Mouse (Mus musculus): Measurements from ENCODE around the gene Rpl13. TPM values are rescaled to one million over a fixed set of nuclear protein-coding genes. Genes with fewer than 3 reads are reported as not detected.
"Not testable (repeated sequence)": the region's sequence is repeated elsewhere in the genome, so short reads cannot be mapped to it uniquely, and the experiment has no call there.

Gene Rpl13
- polyA plus RNA-seq, 1 experiment, result 960 TPM

DNA sequence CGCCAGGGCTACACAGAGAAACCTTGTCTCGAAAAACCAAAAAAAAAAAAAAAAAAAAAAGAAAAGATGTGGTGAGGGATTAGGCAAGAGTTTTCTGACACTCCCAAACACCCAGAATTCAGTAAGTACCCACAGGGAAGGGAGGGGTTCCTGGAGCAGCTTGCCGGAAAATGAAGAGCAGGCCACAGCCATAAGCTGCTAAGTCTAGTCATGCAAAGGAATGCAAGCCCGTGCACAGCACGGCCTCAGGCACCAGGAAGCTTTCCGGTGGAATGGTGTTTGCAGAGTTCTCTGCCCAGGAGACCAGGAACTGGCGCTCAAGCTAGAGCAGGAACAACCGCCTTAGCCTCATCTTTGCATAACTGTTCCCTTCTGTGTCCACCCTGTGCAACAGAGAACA is 1.9 kb upstream of the Rpl13 start:
- Histone ChIP-seq H3K27ac (ENCODE audit: insufficient read depth, low read depth, low read length) (peak overlapping the region; percentile 34), H3K27me3 (replicated peaks; ENCODE audit: control insufficient read depth, insufficient read depth, low read length) (no peaks in the 10 kb centered on the region), H3K4me1 (ENCODE audit: control insufficient read depth, insufficient read depth, low read length) (peaks cover 9% of the 10 kb centered on the region; the same call in 1 of the 2 replicates), H3K4me3 (ENCODE audit: insufficient read depth, low read depth, low read length) (no peak overlapping the region), H3K36me3 (ENCODE audit: control insufficient read depth, insufficient read depth, low read length) (peaks cover 6% of the 10 kb centered on the region; the same call in 1 of the 2 replicates)
- no peak for TF ChIP-seq CTCF (conservative IDR thresholded peaks at IDR 0.05; ENCODE audit: insufficient read depth, insufficient read length, low read depth, low read length)
- no peak for TF ChIP-seq POLR2A (IDR thresholded peaks at IDR 0.05; ENCODE audit: low read depth, low read length)
- 53% methylated on average over 8 of the region's 8 CpGs for WGBS
- peak; percentile 31 for DNase-seq

DNA sequence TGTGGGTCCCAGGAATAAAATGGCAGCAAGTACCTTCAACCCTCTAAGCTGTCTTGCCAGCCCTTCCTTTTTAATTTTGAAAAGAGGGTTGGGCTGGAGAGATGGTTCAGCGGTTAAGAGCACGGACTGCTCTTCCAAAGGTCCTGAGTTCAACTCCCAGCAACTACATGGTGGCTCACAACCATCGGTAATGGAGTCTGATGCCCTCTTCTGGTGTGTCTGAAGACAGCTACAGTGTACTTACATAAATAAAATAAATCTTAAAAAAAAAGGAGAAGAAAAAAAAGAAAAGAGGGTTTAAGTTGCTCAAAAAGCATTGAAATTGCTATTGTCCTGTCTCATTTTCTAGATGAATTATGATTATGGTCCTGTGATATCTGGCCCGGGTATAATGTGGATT is 906 bp upstream of the Rpl13 start:
- Histone ChIP-seq H3K4me3 (ENCODE audit: insufficient read depth, low read depth, low read length) (no peak overlapping the region), H3K4me1 (ENCODE audit: control insufficient read depth, insufficient read depth, low read length) (peaks cover 9% of the 10 kb centered on the region; the same call in 1 of the 2 replicates), H3K36me3 (ENCODE audit: control insufficient read depth, insufficient read depth, low read length) (peaks cover 6% of the 10 kb centered on the region; the same call in 1 of the 2 replicates), H3K27ac (ENCODE audit: insufficient read depth, low read depth, low read length) (no peak overlapping the region), H3K27me3 (replicated peaks; ENCODE audit: control insufficient read depth, insufficient read depth, low read length) (no peaks in the 10 kb centered on the region)
- WGBS, result 62% methylated on average over 4 of the region's 4 CpGs
- no peak for TF ChIP-seq CTCF (conservative IDR thresholded peaks at IDR 0.05; ENCODE audit: insufficient read depth, insufficient read length, low read depth, low read length)
- TF ChIP-seq POLR2A (IDR thresholded peaks at IDR 0.05; ENCODE audit: low read depth, low read length), result no peak
- DNase-seq, result no peak

DNA sequence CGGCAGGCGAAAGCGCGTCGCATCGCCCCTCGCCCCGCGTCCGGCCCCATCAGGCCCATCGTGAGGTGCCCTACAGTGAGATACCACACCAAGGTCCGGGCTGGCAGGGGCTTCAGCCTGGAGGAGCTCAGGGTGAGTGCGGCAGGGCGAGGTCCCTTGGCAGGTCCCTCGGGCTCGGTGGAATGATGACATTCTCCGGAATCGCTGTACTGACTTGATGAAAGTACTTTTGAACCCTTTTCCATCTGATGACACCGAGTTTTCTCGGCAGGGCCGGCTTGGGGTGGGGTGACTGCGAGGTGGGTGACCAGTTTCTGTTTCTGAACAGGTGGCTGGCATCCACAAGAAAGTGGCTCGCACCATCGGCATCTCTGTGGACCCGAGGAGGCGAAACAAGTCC is 705 bp downstream of the Rpl13 start:
- H3K27ac ChIP-seq (ENCODE audit: insufficient read depth, low read depth, low read length), result peak overlapping the region; percentile 72; the same call in 1 of the 2 replicates
- not testable (repeated sequence) for DNase-seq; H3K4me1 ChIP-seq (ENCODE audit: control insufficient read depth, insufficient read depth, low read length); H3K36me3 ChIP-seq (ENCODE audit: control insufficient read depth, insufficient read depth, low read length); H3K27me3 ChIP-seq (replicated peaks; ENCODE audit: control insufficient read depth, insufficient read depth, low read length)
- WGBS, result under 1% methylated on average over 26 of the region's 26 CpGs
- H3K4me3 ChIP-seq (ENCODE audit: insufficient read depth, low read depth, low read length), result peak overlapping the region; percentile 90

DNA sequence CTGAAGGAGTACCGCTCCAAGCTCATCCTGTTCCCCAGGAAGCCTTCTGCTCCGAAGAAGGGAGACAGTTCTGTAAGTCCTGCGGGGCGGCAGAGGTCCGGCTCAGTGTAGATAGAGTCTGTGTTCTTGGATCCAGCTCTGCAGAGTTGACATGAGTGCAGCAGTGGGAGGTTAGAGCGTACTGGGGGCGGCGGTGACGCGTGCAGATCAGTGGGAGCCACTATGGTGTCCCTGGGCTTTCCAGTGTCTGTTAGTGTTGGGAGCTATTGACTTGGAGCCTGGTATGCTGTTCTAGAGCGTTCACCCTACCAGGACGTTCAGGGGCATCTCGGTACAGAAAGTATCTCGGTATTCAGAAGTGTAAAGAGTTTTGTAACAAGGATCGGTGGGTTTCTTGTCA is 1.1 kb downstream of the Rpl13 start:
- peaks cover 9% of the 10 kb centered on the region; the same call in 1 of the 2 replicates for H3K4me1 ChIP-seq (ENCODE audit: control insufficient read depth, insufficient read depth, low read length)
- no peak overlapping the region for H3K27ac ChIP-seq (ENCODE audit: insufficient read depth, low read depth, low read length)
- H3K36me3 ChIP-seq (ENCODE audit: control insufficient read depth, insufficient read depth, low read length), result peaks cover 6% of the 10 kb centered on the region; the same call in 1 of the 2 replicates
- peak overlapping the region; percentile 90 for H3K4me3 ChIP-seq (ENCODE audit: insufficient read depth, low read depth, low read length)
- WGBS, result 9% methylated on average over 15 of the region's 15 CpGs
- no peak for TF ChIP-seq POLR2A (IDR thresholded peaks at IDR 0.05; ENCODE audit: low read depth, low read length)
- no peak for TF ChIP-seq CTCF (conservative IDR thresholded peaks at IDR 0.05; ENCODE audit: insufficient read depth, insufficient read length, low read depth, low read length)
- no peaks in the 10 kb centered on the region for H3K27me3 ChIP-seq (replicated peaks; ENCODE audit: control insufficient read depth, insufficient read depth, low read length)
- no peak for DNase-seq

DNA sequence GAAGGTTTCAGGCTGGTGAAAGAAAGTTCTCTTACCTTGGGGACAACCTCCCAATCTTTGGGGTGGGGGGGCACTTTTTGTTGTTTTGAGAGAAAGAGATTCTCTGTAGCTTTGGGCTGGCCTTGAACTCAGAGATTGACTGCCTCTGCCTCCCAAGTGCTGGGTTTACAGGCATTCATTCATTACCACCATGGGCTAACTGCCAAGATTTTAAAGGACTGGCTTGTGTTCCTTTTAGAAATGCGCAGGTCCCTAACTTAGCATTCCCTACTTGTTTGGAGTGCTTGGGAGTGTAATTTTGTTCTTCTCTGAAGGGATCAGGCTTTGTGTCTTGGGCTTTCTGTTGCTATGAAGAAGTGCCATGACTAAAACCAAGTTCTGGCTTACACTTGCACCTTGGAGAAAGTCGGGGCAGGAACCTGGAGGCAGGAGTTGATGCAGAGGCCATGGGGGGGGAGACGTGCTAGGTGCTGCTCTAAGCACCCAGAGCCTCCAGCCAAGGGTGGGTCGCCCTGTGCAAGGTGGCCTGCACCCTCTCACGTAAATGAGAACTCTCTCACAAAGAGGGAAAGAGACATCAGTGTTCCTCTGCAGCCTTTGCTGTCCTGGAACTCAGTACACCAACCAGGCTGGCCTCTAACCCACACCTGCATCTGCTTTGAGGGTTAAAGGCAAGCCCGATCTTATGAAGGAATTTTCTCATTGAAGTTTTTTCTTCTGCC is 2.1 kb downstream of the Rpl13 start:
- DNase-seq, result no peak

DNA sequence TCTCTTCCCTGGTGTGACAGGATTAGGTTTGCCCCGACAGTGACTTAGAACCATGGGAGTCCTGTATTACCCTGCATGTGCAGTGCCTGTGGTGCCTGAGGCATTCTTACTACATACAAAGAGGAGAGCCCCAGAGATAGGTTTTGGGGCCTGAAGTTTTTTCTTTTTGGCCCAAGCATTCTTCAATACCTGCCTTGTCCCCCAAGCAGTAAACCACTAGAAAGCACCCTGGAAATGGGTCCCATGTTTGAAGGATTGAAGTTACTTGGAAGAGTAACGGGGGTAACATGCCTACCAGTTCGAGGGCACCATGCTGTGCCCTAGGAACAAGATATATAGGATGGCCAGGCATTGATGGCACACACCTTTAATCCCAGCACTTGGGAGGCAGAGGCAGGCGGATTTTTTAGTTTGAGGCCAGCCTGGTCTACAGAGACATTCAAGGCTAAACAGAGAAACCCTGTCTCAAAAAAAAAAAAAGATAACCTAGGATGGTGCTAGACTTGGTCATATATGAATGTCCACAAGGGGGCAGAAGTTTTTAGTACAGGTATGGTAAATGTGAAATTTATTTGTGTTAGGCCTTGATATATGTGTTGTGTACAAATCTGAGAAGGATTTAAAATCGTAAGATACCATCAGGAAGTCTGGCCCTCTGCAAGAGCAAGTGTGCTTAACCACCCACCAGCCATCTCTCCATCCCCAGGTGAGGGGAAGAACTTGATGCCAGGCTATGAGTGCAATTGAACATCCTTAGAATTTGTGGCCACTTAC is 3.6 kb downstream of the Rpl13 start:
- Histone ChIP-seq H3K4me3 (ENCODE audit: insufficient read depth, low read depth, low read length) (no peak overlapping the region), H3K27ac (ENCODE audit: insufficient read depth, low read depth, low read length) (no peak overlapping the region), H3K36me3 (ENCODE audit: control insufficient read depth, insufficient read depth, low read length) (peaks cover 6% of the 10 kb centered on the region; the same call in 1 of the 2 replicates), H3K27me3 (replicated peaks; ENCODE audit: control insufficient read depth, insufficient read depth, low read length) (no peaks in the 10 kb centered on the region), H3K4me1 (ENCODE audit: control insufficient read depth, insufficient read depth, low read length) (peaks cover 9% of the 10 kb centered on the region; the same call in 1 of the 2 replicates)
- no peak for TF ChIP-seq CTCF (conservative IDR thresholded peaks at IDR 0.05; ENCODE audit: insufficient read depth, insufficient read length, low read depth, low read length)
- TF ChIP-seq POLR2A (IDR thresholded peaks at IDR 0.05; ENCODE audit: low read depth, low read length), result no peak
- 75% methylated on average over 5 of the region's 5 CpGs for WGBS
- peak; percentile 59 for DNase-seq

More for the DNA sequence above, 2.1 kb downstream of the Rpl13 start:
- H3K36me3 ChIP-seq (ENCODE audit: control insufficient read depth, insufficient read depth, low read length), result peaks cover 6% of the 10 kb centered on the region; the same call in 1 of the 2 replicates
- no peak for TF ChIP-seq CTCF (conservative IDR thresholded peaks at IDR 0.05; ENCODE audit: insufficient read depth, insufficient read length, low read depth, low read length)
- TF ChIP-seq POLR2A (IDR thresholded peaks at IDR 0.05; ENCODE audit: low read depth, low read length), result no peak
- H3K27me3 ChIP-seq (replicated peaks; ENCODE audit: control insufficient read depth, insufficient read depth, low read length), result no peaks in the 10 kb centered on the region
- 72% methylated on average over 6 of the region's 6 CpGs for WGBS
- no peak overlapping the region for H3K27ac ChIP-seq (ENCODE audit: insufficient read depth, low read depth, low read length)
- peaks cover 9% of the 10 kb centered on the region; the same call in 1 of the 2 replicates for H3K4me1 ChIP-seq (ENCODE audit: control insufficient read depth, insufficient read depth, low read length)
- H3K4me3 ChIP-seq (ENCODE audit: insufficient read depth, low read depth, low read length), result no peak overlapping the region

DNA sequence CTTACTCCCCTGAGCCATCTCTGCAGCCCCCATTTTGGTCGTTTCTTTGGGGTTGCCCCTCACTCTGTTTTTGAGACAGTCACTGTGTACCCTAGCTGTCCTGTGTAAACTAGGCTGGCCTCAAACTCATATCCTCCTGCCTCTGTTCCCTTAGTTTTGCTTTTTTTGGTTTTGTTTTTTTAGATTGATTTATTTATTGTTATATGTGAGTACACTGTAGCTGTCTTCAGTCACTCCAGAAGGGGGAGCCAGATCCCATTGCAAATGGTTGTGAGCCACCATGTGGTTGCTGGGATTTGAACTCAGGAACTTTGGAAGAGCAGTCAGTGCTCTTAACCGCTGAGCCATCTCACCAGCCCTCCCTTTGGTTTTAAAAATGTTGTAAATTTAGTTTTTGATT is 4.4 kb downstream of the Rpl13 start:
- 55% methylated on average over 2 of the region's 2 CpGs for WGBS
- peak; percentile 33 for DNase-seq

More for the DNA sequence above, 4.4 kb downstream of the Rpl13 start:
- peaks cover 9% of the 10 kb centered on the region; the same call in 1 of the 2 replicates for H3K4me1 ChIP-seq (ENCODE audit: control insufficient read depth, insufficient read depth, low read length)
- H3K4me3 ChIP-seq (ENCODE audit: insufficient read depth, low read depth, low read length), result no peak overlapping the region
- no peak for TF ChIP-seq POLR2A (IDR thresholded peaks at IDR 0.05; ENCODE audit: low read depth, low read length)
- TF ChIP-seq CTCF (conservative IDR thresholded peaks at IDR 0.05; ENCODE audit: insufficient read depth, insufficient read length, low read depth, low read length), result 0 out of 2 replicates have a peak, but pooled peaks have one; percentile 20
- peaks cover 6% of the 10 kb centered on the region; the same call in 1 of the 2 replicates for H3K36me3 ChIP-seq (ENCODE audit: control insufficient read depth, insufficient read depth, low read length)
- no peaks in the 10 kb centered on the region for H3K27me3 ChIP-seq (replicated peaks; ENCODE audit: control insufficient read depth, insufficient read depth, low read length)
- no peak overlapping the region for H3K27ac ChIP-seq (ENCODE audit: insufficient read depth, low read depth, low read length)
